Mouse (Mus musculus) megakaryocyte, embryonic 14.5 days (primary cell): ENCODE results near the gene Lats2. TPM values are rescaled to one million over a fixed set of nuclear protein-coding genes. Genes with fewer than 3 reads are reported as not detected.
"Not testable (repeated sequence)": the region's sequence is repeated elsewhere in the genome, so short reads cannot be mapped to it uniquely, and the experiment has no call there.

Experiments
- H3K27me3 ChIP-seq: replicated peaks from 2 replicates; pipeline ENCODE3; 2012; ENCODE audit warnings: inconsistent platforms
- H3K36me3 ChIP-seq: replicated peaks from 2 replicates; pipeline ENCODE3; 2012; ENCODE audit warnings: low read length, inconsistent platforms, mixed read lengths
- H3K4me1 ChIP-seq: 2 replicates; pipeline ENCODE4 v1.6.1; 2012; ENCODE audit warnings: inconsistent platforms
- H3K4me3 ChIP-seq: replicated peaks from 2 replicates; pipeline ENCODE3; 2012; ENCODE audit warnings: moderate library complexity, mild to moderate bottlenecking, inconsistent platforms
- H3K9me3 ChIP-seq: 2 replicates; pipeline ENCODE4 v1.6.1; 2012; ENCODE audit warnings: inconsistent platforms
- FLI1 ChIP-seq: IDR thresholded peaks from 2 replicates; pipeline ENCODE4 v1.6.1; 2012; ENCODE audit warnings: low read length, inconsistent platforms, mixed read lengths
- GATA1 ChIP-seq: IDR thresholded peaks from 3 replicates; pipeline ENCODE4 v1.6.1; 2012; ENCODE audit warnings: mixed read lengths, low read length, inconsistent platforms, borderline replicate concordance
- polyA plus RNA-seq: library from polyadenylated mRNA; stranded (reverse); fragments of >175 nt; gene quantifications from 2 replicates; pipeline ENCODE4 v1.2.3, GENCODE M21; 2012; ENCODE audit warnings: low replicate concordance; ENCODE audit not compliant: insufficient read depth

Lats2 gene
- polyA plus RNA-seq, 1 experiment: 2.0 TPM

DNA sequence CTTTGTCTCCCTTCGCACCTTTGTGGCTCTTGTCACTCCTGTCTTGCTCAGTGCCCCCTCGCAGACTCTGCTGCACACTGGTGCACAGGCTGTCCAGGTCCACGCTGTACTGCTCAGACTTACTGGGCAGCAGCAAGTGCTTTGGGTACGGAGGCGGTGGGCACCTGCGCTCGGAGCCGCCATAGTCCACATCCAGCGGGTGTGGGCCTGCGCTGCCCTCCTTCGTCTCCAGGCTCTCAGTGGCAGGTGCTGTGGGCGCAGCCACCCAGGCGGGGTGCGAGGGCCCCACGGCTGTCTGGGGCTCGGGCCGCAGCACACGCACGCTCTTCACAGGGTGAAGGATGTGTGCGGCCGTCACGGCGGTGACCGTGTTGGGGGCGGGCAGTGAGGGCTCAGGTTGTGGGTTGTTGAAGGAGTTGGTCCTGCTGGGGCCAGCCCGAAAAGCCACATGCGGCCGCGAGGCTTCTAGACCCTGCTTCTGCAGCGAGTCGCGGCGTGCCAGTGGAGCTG, 58.7 kb downstream of the Lats2 start:
- H3K27me3 ChIP-seq: peaks cover 13% of the 10 kb centered on the region
- TF ChIP-seq FLI1 (no peak), GATA1 (no peak)
- peaks cover 27% of the 10 kb centered on the region for H3K36me3 ChIP-seq
- H3K4me3 ChIP-seq: no peak overlapping the region
- no peaks in the 10 kb centered on the region for H3K9me3 ChIP-seq
- peaks cover 8% of the 10 kb centered on the region for H3K4me1 ChIP-seq

DNA sequence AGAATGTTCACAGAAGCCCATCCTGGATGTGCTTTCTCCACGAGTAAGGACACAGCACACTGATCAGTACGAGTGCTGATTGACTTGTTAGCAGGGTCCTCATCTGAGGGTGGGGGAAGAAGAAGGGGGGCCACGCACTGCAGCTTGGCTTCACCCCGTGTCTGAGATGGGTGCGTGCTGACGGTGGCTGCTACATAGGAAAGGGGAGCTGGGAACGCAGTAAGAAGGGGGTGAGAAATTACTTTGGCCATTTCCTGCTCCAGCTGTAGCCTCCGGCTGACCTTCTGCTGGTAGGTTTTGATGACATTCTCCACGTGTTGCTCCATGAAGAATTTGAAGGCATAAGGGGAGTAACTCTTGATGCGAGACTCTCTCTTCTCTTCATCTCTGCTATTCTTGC, 59.2 kb downstream of the Lats2 start:
- H3K36me3 ChIP-seq: peaks cover 29% of the 10 kb centered on the region

GRCm38 (mm10) chr14:57696066-57696465, 62.1 kb downstream of the Lats2 start:
- Histone ChIP-seq H3K4me3 (no peak overlapping the region), H3K9me3 (no peaks in the 10 kb centered on the region), H3K36me3 (peaks cover 35% of the 10 kb centered on the region), H3K4me1 (peaks cover 19% of the 10 kb centered on the region), H3K27me3 (peaks cover 2% of the 10 kb centered on the region)
- TF ChIP-seq FLI1: no peak
- TF ChIP-seq GATA1: no peak

More for the DNA sequence above, 59.2 kb downstream of the Lats2 start:
- TF ChIP-seq GATA1 (no peak), FLI1 (no peak)
- no peak overlapping the region for H3K4me3 ChIP-seq
- peaks cover 8% of the 10 kb centered on the region for H3K4me1 ChIP-seq
- H3K27me3 ChIP-seq: peaks cover 13% of the 10 kb centered on the region
- no peaks in the 10 kb centered on the region for H3K9me3 ChIP-seq

- Histone ChIP-seq H3K27me3 (peaks cover 2% of the 10 kb centered on the region), H3K36me3 (peaks cover 35% of the 10 kb centered on the region), H3K9me3 (no peaks in the 10 kb centered on the region), H3K4me1 (peaks cover 24% of the 10 kb centered on the region), H3K4me3 (no peak overlapping the region)
- TF ChIP-seq FLI1 (no peak), GATA1 (no peak)
Observed at GRCm38 (mm10) chr14:57695550-57695949, 62.6 kb downstream of the Lats2 start.

GRCm38 (mm10) chr14:57694246-57694645, 63.9 kb downstream of the Lats2 start:
- H3K4me1 ChIP-seq: peaks cover 26% of the 10 kb centered on the region
- H3K9me3 ChIP-seq: no peaks in the 10 kb centered on the region
- H3K27me3 ChIP-seq: no peaks in the 10 kb centered on the region
- peaks cover 24% of the 10 kb centered on the region for H3K36me3 ChIP-seq
- TF ChIP-seq GATA1 (no peak), FLI1 (no peak)
- H3K4me3 ChIP-seq: no peak overlapping the region

- Histone ChIP-seq H3K4me3 (peak overlapping the region; percentile 82), H3K9me3 (no peaks in the 10 kb centered on the region), H3K36me3 (peaks cover 19% of the 10 kb centered on the region), H3K27me3 (no peaks in the 10 kb centered on the region), H3K4me1 (peaks cover 26% of the 10 kb centered on the region)
- TF ChIP-seq GATA1: no peak
- no peak for TF ChIP-seq FLI1
Observed at GRCm38 (mm10) chr14:57692517-57693130, 65.6 kb downstream of the Lats2 start.

- no peaks in the 10 kb centered on the region for H3K9me3 ChIP-seq
- H3K27me3 ChIP-seq: no peaks in the 10 kb centered on the region
- peaks cover 31% of the 10 kb centered on the region for H3K4me1 ChIP-seq
- TF ChIP-seq FLI1 (no peak), GATA1 (no peak)
- peaks cover 16% of the 10 kb centered on the region for H3K36me3 ChIP-seq
- H3K4me3 ChIP-seq: peak overlapping the region; percentile 50
Observed at GRCm38 (mm10) chr14:57691316-57691715, 66.9 kb downstream of the Lats2 start.

DNA sequence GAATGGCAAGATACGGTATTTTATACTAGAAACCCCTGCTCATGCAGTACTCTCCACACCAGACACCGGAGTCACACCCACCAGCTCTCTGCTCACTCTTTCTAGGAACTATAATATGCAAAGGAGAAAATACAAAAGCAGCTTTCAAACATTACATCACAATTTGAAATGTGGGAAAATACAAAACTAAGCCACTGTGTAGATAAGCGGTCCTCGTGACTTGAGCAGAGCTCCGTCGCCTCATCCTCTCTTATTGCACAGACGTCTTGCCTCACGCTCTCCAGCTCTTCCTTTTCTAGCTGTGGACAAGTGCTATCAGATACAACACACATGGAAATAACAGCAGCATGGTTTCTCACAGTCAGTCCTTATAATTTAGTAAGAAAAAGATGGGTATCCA, 67.5 kb downstream of the Lats2 start:
- no peaks in the 10 kb centered on the region for H3K27me3 ChIP-seq
- H3K4me1 ChIP-seq: peaks cover 37% of the 10 kb centered on the region
- no peak overlapping the region for H3K4me3 ChIP-seq
- H3K9me3 ChIP-seq: no peaks in the 10 kb centered on the region
- peaks cover 12% of the 10 kb centered on the region for H3K36me3 ChIP-seq
- TF ChIP-seq FLI1 (no peak), GATA1 (no peak)

GRCm38 (mm10) chr14:57688066-57688465, 70.1 kb downstream of the Lats2 start:
- not testable (repeated sequence) for H3K9me3 ChIP-seq, H3K4me3 ChIP-seq, H3K27me3 ChIP-seq, H3K36me3 ChIP-seq
- H3K4me1 ChIP-seq: peaks cover 44% of the 10 kb centered on the region

DNA sequence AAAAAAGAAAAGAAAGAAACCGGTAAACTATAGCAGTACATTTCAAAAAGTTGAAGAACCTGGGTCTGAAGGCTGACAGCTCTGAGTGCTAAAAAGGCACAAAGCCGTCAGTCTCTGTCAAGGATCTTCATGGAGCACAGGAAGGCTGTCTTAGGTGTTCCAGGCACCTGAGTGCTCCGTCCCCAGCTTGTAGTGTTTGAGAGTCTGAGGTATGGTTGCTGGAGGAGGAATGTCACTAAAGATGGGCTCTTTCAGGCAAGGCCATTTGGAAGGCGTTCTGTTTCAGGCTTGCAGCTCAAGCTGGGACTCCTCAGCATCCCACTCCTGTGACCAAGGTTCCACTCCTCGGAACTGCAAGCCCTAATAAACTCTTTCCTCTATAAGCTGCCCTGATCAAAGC, 70.7 kb downstream of the Lats2 start:
- Histone ChIP-seq H3K4me1 (peaks cover 39% of the 10 kb centered on the region), H3K4me3 (no peak overlapping the region), H3K27me3 (no peaks in the 10 kb centered on the region), H3K36me3 (peaks cover 6% of the 10 kb centered on the region), H3K9me3 (no peaks in the 10 kb centered on the region)
- TF ChIP-seq GATA1 (no peak), FLI1 (no peak)
